Mouse (Mus musculus) embryonic facial prominence, embryonic 14.5 days (tissue): Measurements from ENCODE around the gene Slc10a6. TPM values are rescaled to one million over a fixed set of nuclear protein-coding genes. Genes with fewer than 3 reads are reported as not detected.

Experiments used
- ATAC-seq: fragments of 200-750 bp; cut with Nextera tagmentation; 2 replicates; pipeline ENCODE4 v1.8.0; 2017; ENCODE audit warnings: low read depth, moderate number of reproducible peaks, moderate TSS enrichment
- DNase-seq: peaks from one replicate; pipeline ENCODE4 v3.0.0-alpha.2; 2015; ENCODE audit warnings: low spot score
- H3K27ac ChIP-seq: fragments of 300-500 bp; sonication (generic); replicated peaks from 2 replicates; pipeline ENCODE4 v1.5.1; 2014; ENCODE audit warnings: low read depth, mild to moderate bottlenecking, low read length, moderate library complexity
- H3K27me3 ChIP-seq: fragments of 300-500 bp; sonication (generic); replicated peaks from 2 replicates; pipeline ENCODE4 v1.6.1; 2014; ENCODE audit warnings: low read length; ENCODE audit not compliant: control insufficient read depth, insufficient read depth
- H3K36me3 ChIP-seq: fragments of 300-500 bp; sonication (generic); 2 replicates; pipeline ENCODE4 v1.6.1; 2014; ENCODE audit warnings: low read length, mixed read lengths; ENCODE audit not compliant: control insufficient read depth, insufficient read depth
- H3K4me1 ChIP-seq: fragments of 300-500 bp; sonication (generic); 2 replicates; pipeline ENCODE4 v1.6.1; 2014; ENCODE audit warnings: antibody characterized with exemption, low read length; ENCODE audit not compliant: control insufficient read depth, insufficient read depth
- H3K4me2 ChIP-seq: fragments of 300-500 bp; sonication (generic); 2 replicates; pipeline ENCODE4 v1.6.1; 2014; ENCODE audit warnings: low read depth, mild to moderate bottlenecking, low read length, moderate library complexity, mixed read lengths
- H3K4me3 ChIP-seq: fragments of 300-500 bp; sonication (generic); 2 replicates; pipeline ENCODE4 v1.5.1; 2014; ENCODE audit warnings: low read depth, mild to moderate bottlenecking, low read length
- H3K9ac ChIP-seq: fragments of 300-500 bp; sonication (generic); 2 replicates; pipeline ENCODE4 v1.6.1; 2014; ENCODE audit warnings: low read depth, mild to moderate bottlenecking, low read length, moderate library complexity, mixed read lengths
- H3K9me3 ChIP-seq: fragments of 300-500 bp; sonication (generic); 2 replicates; pipeline ENCODE4 v1.6.1; 2016; ENCODE audit warnings: low read length; ENCODE audit not compliant: control insufficient read depth
- WGBS: fragments of 180-500 bp; shearing (Covaris S2); extraction: QIAGEN DNeasy Blood & Tissue Kit; methylation state at CpG from one replicate; pipeline ENCODE4 v1.1.7; 2014; 5-methylcytosine and 5-hydroxymethylcytosine counted together
- polyA plus RNA-seq: library from polyadenylated mRNA; unstranded; fragments of >200 nt; fragmentation: Nextera tagmentation; extraction: Ambion mirVana; gene quantifications from 2 replicates; pipeline ENCODE4 v1.2.1, GENCODE M21; 2014

Gene Slc10a6
- polyA plus RNA-seq, 1 experiment from 2014 or later: 1.6 TPM

- Histone ChIP-seq H3K27ac (no peak overlapping the region), H3K4me3 (no peak overlapping the region), H3K9me3 (no peaks in the 10 kb centered on the region), H3K36me3 (no peaks in the 10 kb centered on the region), H3K27me3 (no peaks in the 10 kb centered on the region), H3K9ac (no peak overlapping the region), H3K4me1 (no peaks in the 10 kb centered on the region), H3K4me2 (no peak overlapping the region)
- ATAC-seq (no peak), DNase-seq (peak; percentile 79)
- 32% methylated on average over 3 of the region's 3 CpGs for WGBS
Measured at GRCm38 (mm10) chr5:103659571-103659970, 30.4 kb upstream of the Slc10a6 start.

- Histone ChIP-seq H3K4me1 (no peaks in the 10 kb centered on the region), H3K9ac (no peak overlapping the region), H3K4me2 (no peak overlapping the region), H3K27me3 (0 out of 2 replicates have a peak, but pooled peaks cover 2% of the 10 kb centered on the region), H3K27ac (no peak overlapping the region), H3K36me3 (no peaks in the 10 kb centered on the region), H3K4me3 (no peak overlapping the region), H3K9me3 (no peaks in the 10 kb centered on the region)
- DNase-seq (no peak), ATAC-seq (no peak)
- WGBS: 62% methylated on average over 5 of the region's 5 CpGs
Measured at GRCm38 (mm10) chr5:103658921-103659320, 29.7 kb upstream of the Slc10a6 start.

GRCm38 (mm10) chr5:103655346-103656118 is 26.3 kb upstream of the Slc10a6 start, which contains the start of gene 1700016H13Rik:
Gene 1700016H13Rik (minus strand): TSS chr5:103656010.
- peak within 1 kb of the TSS; percentile 71 for H3K9ac ChIP-seq
- H3K4me1 ChIP-seq: no peaks in the 10 kb centered on the region
- H3K36me3 ChIP-seq: no peaks in the 10 kb centered on the region
- WGBS: 3% methylated on average over 37 of the region's 56 CpGs
- H3K4me2 ChIP-seq: peak within 1 kb of the TSS; percentile 99
- H3K27ac ChIP-seq: peak within 1 kb of the TSS; percentile 10; the same call in 1 of the 2 replicates
- peak; percentile 91 for ATAC-seq
- DNase-seq: peak; percentile 51
- H3K4me3 ChIP-seq: peak within 1 kb of the TSS; percentile 55
- 0 out of 2 replicates have a peak, but pooled peaks cover 3% of the 10 kb centered on the region for H3K27me3 ChIP-seq
- no peaks in the 10 kb centered on the region for H3K9me3 ChIP-seq

GRCm38 (mm10) chr5:103654780-103655179 is 25.6 kb upstream of the Slc10a6 start:
- no peak overlapping the region for H3K27ac ChIP-seq
- H3K4me1 ChIP-seq: no peaks in the 10 kb centered on the region
- no peaks in the 10 kb centered on the region for H3K36me3 ChIP-seq
- peak overlapping the region; percentile 99 for H3K4me2 ChIP-seq
- no peaks in the 10 kb centered on the region for H3K9me3 ChIP-seq
- DNase-seq: no peak
- WGBS: 60% methylated on average over 4 of the region's 4 CpGs
- 0 out of 2 replicates have a peak, but pooled peaks cover 3% of the 10 kb centered on the region for H3K27me3 ChIP-seq
- H3K9ac ChIP-seq: no peak overlapping the region
- no peak for ATAC-seq
- 0 out of 2 replicates have a peak overlapping the region, but pooled peaks have one; percentile 55 for H3K4me3 ChIP-seq

- H3K36me3 ChIP-seq: no peaks in the 10 kb centered on the region
- no peak overlapping the region for H3K4me2 ChIP-seq
- no peaks in the 10 kb centered on the region for H3K4me1 ChIP-seq
- DNase-seq: peak; percentile 71
- WGBS: 30% methylated on average over 6 of the region's 6 CpGs
- H3K9me3 ChIP-seq: no peaks in the 10 kb centered on the region
- no peak overlapping the region for H3K27ac ChIP-seq
- ATAC-seq: no peak
- 0 out of 2 replicates have a peak, but pooled peaks cover 3% of the 10 kb centered on the region for H3K27me3 ChIP-seq
- no peak overlapping the region for H3K9ac ChIP-seq
- H3K4me3 ChIP-seq: no peak overlapping the region
Measured at GRCm38 (mm10) chr5:103654225-103654624, 25.0 kb upstream of the Slc10a6 start.

GRCm38 (mm10) chr5:103647320-103647719 is 18.1 kb upstream of the Slc10a6 start:
- Histone ChIP-seq H3K4me1 (no peaks in the 10 kb centered on the region), H3K27me3 (no peaks in the 10 kb centered on the region), H3K27ac (no peak overlapping the region), H3K36me3 (no peaks in the 10 kb centered on the region), H3K9ac (no peak overlapping the region), H3K4me2 (no peak overlapping the region), H3K9me3 (no peaks in the 10 kb centered on the region), H3K4me3 (no peak overlapping the region)
- no peak for DNase-seq
- WGBS: 87% methylated on average over 3 of the region's 3 CpGs
- ATAC-seq: no peak

GRCm38 (mm10) chr5:103644167-103644566 is 15.0 kb upstream of the Slc10a6 start:
- 93% methylated on average over 1 of the region's 1 CpGs for WGBS
- Histone ChIP-seq H3K9me3 (no peaks in the 10 kb centered on the region), H3K4me2 (no peak overlapping the region), H3K36me3 (no peaks in the 10 kb centered on the region), H3K4me1 (no peaks in the 10 kb centered on the region), H3K9ac (no peak overlapping the region), H3K27ac (no peak overlapping the region), H3K27me3 (no peaks in the 10 kb centered on the region), H3K4me3 (no peak overlapping the region)
- ATAC-seq: no peak
- no peak for DNase-seq

- Histone ChIP-seq H3K36me3 (no peaks in the 10 kb centered on the region), H3K27ac (no peak overlapping the region), H3K4me1 (no peaks in the 10 kb centered on the region), H3K4me2 (no peak overlapping the region), H3K9ac (no peak overlapping the region), H3K4me3 (no peak overlapping the region), H3K9me3 (no peaks in the 10 kb centered on the region), H3K27me3 (no peaks in the 10 kb centered on the region)
- WGBS: 82% methylated on average over 2 of the region's 2 CpGs
- ATAC-seq (no peak), DNase-seq (no peak)
Measured at GRCm38 (mm10) chr5:103637162-103637561, 8.0 kb upstream of the Slc10a6 start.
